Mouse (Mus musculus): ENCODE measurements around the gene Fam111a. TPM values are rescaled to one million over a fixed set of nuclear protein-coding genes. Genes with fewer than 3 reads are reported as not detected.
A peak's percentile ranks its signal among the peaks of the same experiment; 100 is the strongest.
"Not testable (repeated sequence)": the region's sequence is repeated elsewhere in the genome, so short reads cannot be mapped to it uniquely, and the experiment has no call there.

Gene Fam111a
- total RNA-seq (2021): 10 to 100 TPM; 13.3 to 16.9 TPM
- long read RNA-seq, experiment 1, partial matches to known transcripts: 0 of 4 reads
- long read RNA-seq, experiment 1, other reads (novel, unspliced or antisense): 2 of 4 reads
- long read RNA-seq, experiment 2, partial matches to known transcripts: 2 of 12 reads
- long read RNA-seq, experiment 2, other reads (novel, unspliced or antisense): 7 of 12 reads

DNA sequence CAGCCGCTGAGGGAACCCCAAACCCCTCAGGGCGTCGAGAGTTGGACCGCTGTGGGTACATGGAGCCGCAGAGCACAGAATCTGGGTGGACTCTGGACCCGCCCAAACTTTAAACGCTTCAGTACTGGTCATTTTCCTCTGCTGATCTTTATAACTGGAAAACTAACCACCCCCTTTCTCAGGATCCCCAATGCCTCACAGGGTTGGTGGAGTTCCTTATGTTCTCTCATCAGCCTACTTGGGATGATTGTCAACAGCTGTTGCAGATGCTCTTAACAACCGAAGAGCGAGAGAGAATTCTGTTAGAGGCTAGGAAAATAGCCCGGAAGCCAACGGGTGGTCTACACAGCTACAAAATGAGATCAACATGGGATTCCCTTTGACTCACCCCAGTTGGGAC, at the start of gene Fam111a:
Fam111a (plus strand) TSS at position 301 of the 400 bp plus-strand sequence.
- DNase-seq (ENCODE audit: low spot score in 2 of 2): not testable (repeated sequence)

GRCm38 (mm10) chr19:12496241-12496640, 49.3 kb upstream of the Fam111a start:
- no peak for DNase-seq (ENCODE audit: low spot score in 2 of 2)

- DNase-seq (ENCODE audit: low spot score in 2 of 2): no peak
These were observed 47.6 kb upstream of the Fam111a start for GRCm38 (mm10) chr19:12497909-12498308.

DNA sequence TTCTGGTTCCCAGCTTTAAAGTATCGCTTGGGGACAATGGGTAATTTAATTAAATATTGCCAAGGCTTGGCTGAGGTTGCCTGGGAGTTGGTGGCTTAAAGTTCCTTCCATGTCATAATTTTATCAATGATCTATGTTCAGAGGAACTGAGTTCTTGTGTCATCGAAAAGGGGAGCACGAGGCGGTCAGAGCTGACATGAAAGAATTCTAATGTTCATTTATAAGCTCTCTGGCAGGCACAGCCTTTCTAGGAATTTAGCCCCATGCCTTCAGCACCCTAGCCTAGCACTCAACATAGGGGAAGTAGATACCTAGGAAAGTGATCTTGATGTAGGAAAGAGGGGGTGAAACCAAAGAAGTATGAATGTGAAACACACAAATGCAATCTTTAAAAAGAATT, 47.2 kb upstream of the Fam111a start:
- no peak for DNase-seq (ENCODE audit: low spot score in 2 of 2)

DNA sequence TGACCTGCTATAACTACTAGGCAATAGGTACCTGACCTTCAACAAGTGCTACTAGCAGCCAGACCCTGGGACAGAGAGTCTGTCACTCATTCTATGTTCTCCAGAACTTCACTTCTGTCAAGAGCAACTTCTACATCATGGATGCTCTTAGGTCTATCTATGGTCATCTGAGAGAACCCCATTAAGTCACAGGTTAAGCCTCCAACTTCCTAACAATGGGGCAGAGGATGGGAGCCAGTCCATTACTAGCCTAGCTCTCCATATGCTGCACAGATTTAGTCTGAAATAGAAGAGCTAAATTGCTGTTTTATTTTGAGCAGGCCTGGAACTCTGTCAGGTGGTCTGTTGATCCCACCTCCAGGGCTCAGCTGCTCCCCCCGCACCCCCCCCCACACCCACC, 46.6 kb upstream of the Fam111a start:
- no peak for DNase-seq (ENCODE audit: low spot score in 2 of 2)

GRCm38 (mm10) chr19:12499485-12499884, 46.1 kb upstream of the Fam111a start:
- DNase-seq (ENCODE audit: low spot score in 2 of 2): no peak

DNA sequence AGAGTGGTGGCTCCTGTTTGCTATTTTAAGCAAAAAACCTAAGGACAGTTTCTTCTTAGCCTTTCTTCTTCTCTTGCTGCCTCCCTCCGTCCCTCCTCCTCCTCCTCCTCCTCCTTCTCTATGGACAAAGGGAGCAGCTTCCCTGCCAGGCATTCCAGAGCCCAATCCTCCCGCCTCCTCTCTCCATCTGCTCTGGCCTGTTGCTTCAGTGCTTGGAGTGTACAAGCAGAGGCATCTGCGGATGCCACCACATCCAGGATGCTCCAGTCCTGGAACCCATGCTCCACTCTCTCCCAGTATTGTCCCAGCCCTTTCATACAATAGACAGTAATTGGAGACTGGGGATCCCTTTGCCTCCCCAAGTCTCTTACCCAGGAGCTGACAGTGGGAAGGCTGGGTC, 45.4 kb upstream of the Fam111a start:
- no peak for DNase-seq (ENCODE audit: low spot score in 2 of 2)

GRCm38 (mm10) chr19:12500881-12501311, 44.6 kb upstream of the Fam111a start:
- DNase-seq (ENCODE audit: low spot score in 2 of 2): no peak

GRCm38 (mm10) chr19:12501370-12502347, 43.9 kb upstream of the Fam111a start, which contains the start of gene Dtx4:
Gene Dtx4 (minus strand): TSS chr19:12501454.
- DNase-seq (ENCODE audit: low spot score in 2 of 2): peak; percentile 80 to 90

GRCm38 (mm10) chr19:12502756-12503155, 42.8 kb upstream of the Fam111a start:
- no peak for DNase-seq (ENCODE audit: low spot score in 2 of 2)

DNA sequence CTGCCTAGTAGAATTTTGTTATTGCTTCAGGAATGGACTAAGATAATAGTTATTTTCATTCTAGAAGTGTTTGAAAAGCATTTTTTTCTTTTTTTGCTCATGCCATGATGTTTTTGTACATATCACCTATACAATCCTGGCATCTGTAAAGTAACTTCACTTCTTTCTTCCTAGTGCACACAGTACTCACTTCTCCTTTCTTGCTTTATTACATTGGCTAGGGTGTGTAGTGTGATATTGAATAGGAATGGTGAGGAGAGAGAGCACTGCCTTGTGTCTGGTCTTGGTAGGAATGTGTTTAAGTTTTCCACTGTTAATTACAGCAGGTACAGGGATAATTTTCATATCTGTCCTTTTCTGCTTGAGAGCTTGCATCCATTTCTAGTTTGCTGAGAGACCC, 30.9 kb upstream of the Fam111a start:
- DNase-seq (ENCODE audit: low spot score in 2 of 2): no peak

DNA sequence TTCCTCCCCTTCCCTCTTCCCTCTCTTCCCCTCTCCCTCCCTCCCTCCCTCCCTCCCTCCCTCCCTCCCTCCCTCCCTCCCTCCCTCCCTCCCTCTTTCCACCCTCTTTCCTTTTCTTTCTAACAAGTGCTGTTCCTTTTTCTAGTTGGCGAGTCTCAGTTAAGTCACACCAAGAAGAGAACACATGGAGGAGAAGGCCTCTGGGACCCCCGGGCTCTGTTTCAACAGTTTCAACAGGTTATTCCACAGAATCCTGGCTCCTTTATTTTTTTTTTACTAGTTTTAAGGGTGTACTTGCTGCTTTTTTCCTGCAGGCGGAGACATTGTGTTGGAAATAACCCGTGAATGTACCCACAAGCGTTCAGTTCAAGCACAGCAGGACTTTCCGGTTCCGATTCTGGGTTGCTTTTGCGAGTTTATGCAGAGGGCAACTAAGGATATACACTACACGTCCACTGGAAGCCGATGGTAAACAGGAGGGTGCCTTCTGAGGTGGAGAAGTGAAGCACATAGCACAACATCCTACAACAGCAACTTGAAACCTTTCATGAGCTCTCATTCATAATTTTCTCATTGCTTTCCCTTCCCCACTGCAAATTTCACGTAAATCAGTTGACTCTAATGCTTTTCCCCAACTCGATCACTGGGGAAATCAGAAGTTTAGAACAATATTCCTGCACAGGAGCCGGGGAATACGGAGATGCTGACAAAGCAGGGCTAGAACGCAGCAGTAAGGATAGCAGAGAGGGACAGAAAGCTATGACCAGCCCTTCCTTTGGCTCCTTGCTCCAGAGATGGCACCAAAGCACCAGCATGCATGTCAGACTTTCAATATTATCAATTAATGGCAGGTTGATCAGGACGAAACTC, 27.6 kb upstream of the Fam111a start:
- DNase-seq (ENCODE audit: low spot score in 2 of 2): peak in 1 of 2 experiments; percentile 31

DNA sequence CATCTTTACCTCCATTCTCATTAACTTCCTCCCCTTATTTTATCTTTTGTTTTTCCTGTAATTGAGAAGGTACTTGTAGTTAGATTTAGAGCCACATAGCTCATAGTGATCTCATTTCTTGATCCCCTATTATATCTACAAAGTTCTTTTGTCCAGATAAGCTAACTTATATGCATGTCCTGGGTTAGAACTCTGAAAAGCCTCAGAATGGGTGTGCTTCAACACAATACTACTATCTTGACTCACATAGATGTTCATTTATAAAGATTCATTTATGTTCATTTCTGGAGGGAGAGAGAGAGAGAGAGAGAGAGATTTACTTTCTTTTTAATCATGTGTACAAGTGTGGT, 27.0 kb upstream of the Fam111a start:
- no peak for DNase-seq (ENCODE audit: low spot score in 2 of 2)

DNA sequence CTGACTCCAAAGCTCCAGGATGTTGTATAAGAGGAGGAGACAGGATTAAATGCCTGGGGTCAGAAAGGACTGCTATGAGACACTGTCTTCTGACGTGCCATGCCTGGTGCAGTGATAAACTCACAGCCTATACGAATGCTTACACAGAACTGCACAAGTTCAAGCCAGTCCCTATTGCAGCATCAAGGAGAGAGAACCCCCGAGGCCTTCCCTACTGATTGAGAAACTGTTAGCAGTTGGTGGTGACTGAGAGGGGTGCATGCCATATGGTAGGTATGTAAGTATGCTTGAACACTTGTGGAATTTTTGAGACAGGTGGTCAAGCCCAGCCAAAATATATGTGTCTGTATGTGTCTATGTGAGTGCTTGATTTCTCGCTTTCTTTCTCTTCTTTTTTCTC, 22.2 kb upstream of the Fam111a start:
- no peak for DNase-seq (ENCODE audit: low spot score in 2 of 2)

- DNase-seq (ENCODE audit: low spot score in 2 of 2): no peak
These were observed 8.4 kb upstream of the Fam111a start for GRCm38 (mm10) chr19:12537168-12537567.

- no peak for DNase-seq (ENCODE audit: low spot score in 2 of 2)
These were observed 5.6 kb upstream of the Fam111a start for GRCm38 (mm10) chr19:12539975-12540374.

DNA sequence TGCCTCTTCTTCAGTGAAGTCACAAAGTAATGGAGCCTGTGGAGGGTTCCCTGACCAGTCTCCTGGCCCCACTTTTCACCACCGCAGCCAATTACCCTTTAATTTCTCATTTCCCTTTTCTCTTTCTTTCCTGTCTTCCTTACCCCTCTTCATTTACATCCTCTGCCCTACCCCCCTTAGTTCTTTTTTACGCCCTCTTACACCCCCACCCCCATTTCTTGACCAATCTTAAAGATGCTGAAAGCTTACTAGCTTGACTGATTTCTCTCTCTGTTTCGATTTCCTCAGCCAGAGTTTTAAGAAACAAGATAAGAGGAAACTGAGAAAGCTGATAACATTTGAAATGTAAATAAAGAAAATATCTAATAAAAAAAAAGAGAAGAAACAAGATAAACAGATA, 4.8 kb upstream of the Fam111a start:
- no peak for DNase-seq (ENCODE audit: low spot score in 2 of 2)

GRCm38 (mm10) chr19:12541644-12542043, 3.9 kb upstream of the Fam111a start:
- no peak for DNase-seq (ENCODE audit: low spot score in 2 of 2)

DNA sequence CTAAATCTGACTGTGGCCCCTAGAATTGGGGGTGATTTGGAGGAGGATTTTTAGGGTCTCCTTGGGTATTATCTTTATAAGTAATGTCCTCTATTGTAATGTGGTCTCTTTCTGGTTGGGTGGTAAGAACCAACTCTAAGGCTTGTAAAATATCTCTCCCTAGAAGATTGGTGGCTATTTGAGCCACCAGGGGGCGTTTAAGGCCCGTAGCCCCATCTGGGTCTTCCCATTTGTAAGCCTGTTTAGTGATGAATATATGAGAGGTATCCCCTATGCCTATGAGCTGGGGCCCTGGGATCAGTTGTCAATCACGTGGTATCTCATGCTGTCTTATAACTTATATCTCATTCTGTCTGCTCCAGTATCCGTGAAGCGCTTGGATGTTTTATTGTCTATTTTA, 3.6 kb downstream of the Fam111a start:
- no peak for DNase-seq (ENCODE audit: low spot score in 2 of 2)

- DNase-seq (ENCODE audit: low spot score in 2 of 2): no peak
These were observed 4.7 kb downstream of the Fam111a start for GRCm38 (mm10) chr19:12550005-12550942.
